Mouse (Mus musculus): ENCODE measurements around the gene Duxbl1. TPM values are rescaled to one million over a fixed set of nuclear protein-coding genes. Genes with fewer than 3 reads are reported as not detected.
"Not testable (repeated sequence)": the region's sequence is repeated elsewhere in the genome, so short reads cannot be mapped to it uniquely, and the experiment has no call there.

The Duxbl1 gene
- 0.06 and 0.13 TPM in 2 replicates for polyA plus RNA-seq (2012; rRNA removed)

- H3K4me1 ChIP-seq (ENCODE audit: control insufficient read depth, insufficient read depth, insufficient read length, low read length); H3K27me3 ChIP-seq (ENCODE audit: control insufficient read depth, insufficient read depth, low read length); H3K36me3 ChIP-seq (ENCODE audit: control insufficient read depth, insufficient read depth, low read length); H3K27ac ChIP-seq (ENCODE audit: insufficient read depth, low read depth, low read length); H3K4me3 ChIP-seq (ENCODE audit: low read depth, low read length): not testable (repeated sequence)
- no CpG with 5 or more reads among the region's 25 CpGs for WGBS
Measured at GRCm38 (mm10) chr14:25978371-25979241, at the start of gene Duxbl1. Duxbl1 (plus strand) TSS chr14:25978577.

DNA sequence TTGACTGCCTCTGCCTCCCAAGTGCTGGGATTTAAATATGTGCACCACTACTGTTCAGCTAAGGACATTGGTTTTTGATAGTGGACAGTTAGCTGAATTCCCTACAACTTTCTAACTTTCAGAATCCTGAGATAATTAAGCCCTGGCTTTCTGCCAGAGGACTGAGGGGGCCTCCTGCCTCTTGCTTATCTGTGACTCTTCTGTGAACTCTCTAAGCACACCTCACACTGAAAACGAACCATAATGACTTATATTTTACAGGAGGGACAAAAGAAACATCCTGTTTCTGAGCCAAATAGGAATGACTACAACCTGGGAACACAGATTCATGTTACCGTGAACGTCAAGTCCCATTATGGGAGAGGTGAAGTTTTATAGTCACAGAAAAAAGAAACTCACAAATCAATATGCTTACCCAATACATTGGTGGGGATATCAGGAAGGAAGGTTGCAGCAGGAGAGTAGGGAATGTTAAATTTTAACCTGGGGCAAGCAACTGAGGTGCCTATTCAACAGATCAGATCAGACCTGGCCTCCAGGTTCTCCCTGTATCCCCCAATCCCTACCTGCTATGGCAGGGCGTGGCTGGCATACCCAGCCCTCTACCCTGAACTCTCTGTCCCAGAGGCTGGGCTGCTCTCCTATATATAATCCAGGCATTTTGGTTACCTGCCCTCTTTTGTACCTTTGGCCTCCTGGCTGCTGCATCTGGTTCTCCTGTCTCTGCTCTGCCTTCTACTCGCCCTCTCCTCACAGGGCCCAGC, 41.3 kb upstream of the Duxbl1 start:
- H3K4me1 ChIP-seq (ENCODE audit: control insufficient read depth, insufficient read depth, insufficient read length, low read length); H3K36me3 ChIP-seq (ENCODE audit: control insufficient read depth, insufficient read depth, low read length); H3K27me3 ChIP-seq (ENCODE audit: control insufficient read depth, insufficient read depth, low read length); H3K4me3 ChIP-seq (ENCODE audit: low read depth, low read length); H3K27ac ChIP-seq (ENCODE audit: insufficient read depth, low read depth, low read length): not testable (repeated sequence)
- WGBS, result no CpG with 5 or more reads among the region's 5 CpGs

GRCm38 (mm10) chr14:25938004-25938403, 40.4 kb upstream of the Duxbl1 start, which contains the start of gene Cphx1:
Cphx1 (plus strand) TSS chr14:25938304.
- not testable (repeated sequence) for H3K4me1 ChIP-seq (ENCODE audit: control insufficient read depth, insufficient read depth, insufficient read length, low read length); H3K27ac ChIP-seq (ENCODE audit: insufficient read depth, low read depth, low read length); H3K36me3 ChIP-seq (ENCODE audit: control insufficient read depth, insufficient read depth, low read length); H3K4me3 ChIP-seq (ENCODE audit: low read depth, low read length); H3K27me3 ChIP-seq (ENCODE audit: control insufficient read depth, insufficient read depth, low read length)
- no CpG with 5 or more reads among the region's 8 CpGs for WGBS

- not testable (repeated sequence) for H3K27me3 ChIP-seq (ENCODE audit: control insufficient read depth, insufficient read depth, low read length); H3K4me3 ChIP-seq (ENCODE audit: low read depth, low read length); H3K27ac ChIP-seq (ENCODE audit: insufficient read depth, low read depth, low read length); H3K36me3 ChIP-seq (ENCODE audit: control insufficient read depth, insufficient read depth, low read length); H3K4me1 ChIP-seq (ENCODE audit: control insufficient read depth, insufficient read depth, insufficient read length, low read length)
- WGBS, result no CpG with 5 or more reads among the region's 3 CpGs
Measured at GRCm38 (mm10) chr14:25957861-25958260, 20.5 kb upstream of the Duxbl1 start.

- not testable (repeated sequence) for H3K36me3 ChIP-seq (ENCODE audit: control insufficient read depth, insufficient read depth, low read length); H3K4me1 ChIP-seq (ENCODE audit: control insufficient read depth, insufficient read depth, insufficient read length, low read length); H3K27me3 ChIP-seq (ENCODE audit: control insufficient read depth, insufficient read depth, low read length); H3K4me3 ChIP-seq (ENCODE audit: low read depth, low read length); H3K27ac ChIP-seq (ENCODE audit: insufficient read depth, low read depth, low read length)
- WGBS, result 47% methylated on average over 8 of the region's 13 CpGs
Measured at GRCm38 (mm10) chr14:25979242-25979941, 1.0 kb downstream of the Duxbl1 start.

GRCm38 (mm10) chr14:25981880-25982279, 3.5 kb downstream of the Duxbl1 start:
- not testable (repeated sequence) for H3K4me3 ChIP-seq (ENCODE audit: low read depth, low read length); H3K27me3 ChIP-seq (ENCODE audit: control insufficient read depth, insufficient read depth, low read length)
- WGBS, result 37% methylated on average over 8 of the region's 9 CpGs

DNA sequence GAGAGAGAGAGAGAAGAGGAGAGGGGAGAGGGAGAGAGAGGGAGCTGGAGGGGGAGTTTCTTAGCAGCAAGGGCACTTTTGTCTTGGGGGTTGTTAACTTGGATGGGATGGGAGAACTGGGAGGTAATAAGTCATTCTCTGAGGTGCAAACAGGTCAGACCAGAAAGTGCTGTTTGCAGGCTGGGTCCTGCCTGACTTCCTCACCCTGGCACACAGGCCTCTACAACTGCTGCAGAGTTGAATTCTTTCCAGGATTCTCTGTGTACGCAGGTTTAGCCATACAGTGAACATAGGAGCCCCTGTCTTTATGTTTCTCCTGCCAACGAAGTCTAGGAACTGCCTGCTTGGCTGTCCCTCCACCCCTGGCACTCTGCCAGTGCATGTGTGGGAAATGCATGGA, 29.1 kb downstream of the Duxbl1 start:
- H3K27me3 ChIP-seq (ENCODE audit: control insufficient read depth, insufficient read depth, low read length); H3K4me1 ChIP-seq (ENCODE audit: control insufficient read depth, insufficient read depth, insufficient read length, low read length); H3K4me3 ChIP-seq (ENCODE audit: low read depth, low read length); H3K36me3 ChIP-seq (ENCODE audit: control insufficient read depth, insufficient read depth, low read length); H3K27ac ChIP-seq (ENCODE audit: insufficient read depth, low read depth, low read length): not testable (repeated sequence)
- no CpG with 5 or more reads among the region's 2 CpGs for whole genome bisulfite sequencing

More at GRCm38 (mm10) chr14:25981880-25982279, 3.5 kb downstream of the Duxbl1 start:
- H3K4me1 ChIP-seq (ENCODE audit: control insufficient read depth, insufficient read depth, insufficient read length, low read length); H3K36me3 ChIP-seq (ENCODE audit: control insufficient read depth, insufficient read depth, low read length); H3K27ac ChIP-seq (ENCODE audit: insufficient read depth, low read depth, low read length): not testable (repeated sequence)

- not testable (repeated sequence) for H3K27ac ChIP-seq (ENCODE audit: insufficient read depth, low read depth, low read length); H3K27me3 ChIP-seq (ENCODE audit: control insufficient read depth, insufficient read depth, low read length); H3K4me3 ChIP-seq (ENCODE audit: low read depth, low read length); H3K4me1 ChIP-seq (ENCODE audit: control insufficient read depth, insufficient read depth, insufficient read length, low read length); H3K36me3 ChIP-seq (ENCODE audit: control insufficient read depth, insufficient read depth, low read length)
- WGBS, result no CpG with 5 or more reads among the region's 7 CpGs
Measured at GRCm38 (mm10) chr14:26016414-26016813, 38.0 kb downstream of the Duxbl1 start.

DNA sequence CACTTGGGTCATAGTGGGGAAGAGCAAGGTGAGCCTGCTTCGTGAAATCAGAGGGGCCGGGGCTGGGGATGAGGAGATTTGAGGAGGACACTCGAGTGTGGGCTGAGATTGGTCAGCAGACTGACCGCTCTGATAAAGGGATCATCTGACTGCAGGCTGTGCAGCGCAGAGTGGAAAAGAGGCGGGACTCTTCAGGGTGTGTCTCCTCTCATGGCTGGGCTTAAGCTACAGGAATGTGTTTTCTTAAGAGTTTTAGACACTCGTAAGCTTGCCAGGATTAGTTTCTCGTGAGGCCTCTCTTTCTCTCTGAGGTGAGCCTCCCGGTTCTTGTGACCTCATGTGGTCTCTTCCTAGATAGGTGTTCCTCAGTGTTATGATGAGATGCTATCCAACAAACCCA, 43.2 kb downstream of the Duxbl1 start:
- no CpG with 5 or more reads among the region's 9 CpGs for WGBS
- not testable (repeated sequence) for H3K4me1 ChIP-seq (ENCODE audit: control insufficient read depth, insufficient read depth, insufficient read length, low read length); H3K36me3 ChIP-seq (ENCODE audit: control insufficient read depth, insufficient read depth, low read length); H3K27me3 ChIP-seq (ENCODE audit: control insufficient read depth, insufficient read depth, low read length); H3K27ac ChIP-seq (ENCODE audit: insufficient read depth, low read depth, low read length); H3K4me3 ChIP-seq (ENCODE audit: low read depth, low read length)

DNA sequence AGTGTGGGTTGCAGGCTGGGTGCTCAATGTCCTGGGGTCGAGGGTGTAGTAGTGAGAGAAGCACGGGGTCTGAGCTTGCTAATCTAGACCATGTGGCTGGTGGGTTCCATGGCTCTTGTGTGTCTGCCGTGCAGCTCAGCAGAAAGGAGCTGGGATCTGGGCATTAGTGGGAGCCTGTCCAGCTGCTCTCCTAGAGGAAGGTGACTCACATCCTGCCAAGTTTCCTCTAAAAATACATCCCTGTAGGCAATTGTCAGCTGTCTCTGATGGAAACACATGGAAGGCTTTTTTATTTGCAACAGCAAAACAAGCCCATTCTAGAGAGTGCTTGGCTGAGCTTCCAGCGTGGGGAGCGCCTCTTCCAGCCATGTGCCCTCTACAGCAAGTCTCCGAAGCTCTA, 44.5 kb downstream of the Duxbl1 start:
- H3K27me3 ChIP-seq (ENCODE audit: control insufficient read depth, insufficient read depth, low read length); H3K27ac ChIP-seq (ENCODE audit: insufficient read depth, low read depth, low read length); H3K4me1 ChIP-seq (ENCODE audit: control insufficient read depth, insufficient read depth, insufficient read length, low read length); H3K36me3 ChIP-seq (ENCODE audit: control insufficient read depth, insufficient read depth, low read length); H3K4me3 ChIP-seq (ENCODE audit: low read depth, low read length): not testable (repeated sequence)
- WGBS, result no CpG with 5 or more reads among the region's 6 CpGs

GRCm38 (mm10) chr14:26025653-26026052, 47.3 kb downstream of the Duxbl1 start:
- H3K4me1 ChIP-seq (ENCODE audit: control insufficient read depth, insufficient read depth, insufficient read length, low read length); H3K27ac ChIP-seq (ENCODE audit: insufficient read depth, low read depth, low read length); H3K4me3 ChIP-seq (ENCODE audit: low read depth, low read length); H3K27me3 ChIP-seq (ENCODE audit: control insufficient read depth, insufficient read depth, low read length); H3K36me3 ChIP-seq (ENCODE audit: control insufficient read depth, insufficient read depth, low read length): not testable (repeated sequence)
- no CpG with 5 or more reads among the region's 12 CpGs for WGBS

Measured in small intestine, adult 2 months (tissue).